Mouse (Mus musculus) kidney, adult 18-20 months (tissue): ENCODE measurements around the gene Pibf1.

Experiments used
- DNase-seq: peaks from one replicate; pipeline ENCODE4 v3.0.0; 2021

Pibf1 gene

DNA sequence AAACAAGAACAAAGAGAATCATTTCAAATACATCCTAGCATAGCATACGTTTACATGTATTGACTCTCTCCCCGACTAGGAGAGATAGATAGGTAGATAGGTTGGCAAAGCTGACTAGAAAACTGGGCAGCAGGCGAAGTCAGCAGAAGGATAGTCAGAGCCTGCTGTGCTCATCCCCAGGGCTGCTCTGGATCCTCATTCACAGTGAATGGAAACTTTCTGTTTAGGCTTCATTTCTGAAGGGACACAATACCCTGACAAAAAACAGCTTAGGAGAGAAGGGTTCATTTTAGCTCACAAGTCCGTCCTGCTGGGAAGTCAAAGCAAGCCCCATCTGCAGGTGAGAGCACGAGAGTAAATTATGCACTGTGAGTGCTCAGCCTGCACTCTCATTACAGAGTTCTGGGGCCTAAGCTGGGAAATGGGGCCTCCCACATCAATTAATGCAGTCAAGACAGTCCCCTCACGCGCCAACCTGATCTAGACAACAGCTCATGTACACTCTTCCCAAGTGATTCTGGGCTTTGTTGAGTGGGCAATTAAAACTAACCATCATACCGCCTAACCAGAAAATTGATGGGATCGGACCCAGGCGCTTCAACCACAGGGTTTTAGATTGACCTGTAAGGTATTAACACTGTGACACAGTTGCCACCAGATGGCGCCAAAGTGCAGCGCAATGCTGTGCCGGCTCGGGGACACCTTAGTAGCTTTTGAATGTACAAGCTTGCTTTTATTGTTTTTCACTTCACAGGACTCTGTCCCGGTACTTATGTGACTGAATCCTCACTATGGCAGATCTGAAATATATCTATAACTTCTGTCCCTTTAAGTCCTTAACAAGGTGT, 42.8 kb downstream of the Pibf1 start:
- peak; percentile 78 for DNase-seq

DNA sequence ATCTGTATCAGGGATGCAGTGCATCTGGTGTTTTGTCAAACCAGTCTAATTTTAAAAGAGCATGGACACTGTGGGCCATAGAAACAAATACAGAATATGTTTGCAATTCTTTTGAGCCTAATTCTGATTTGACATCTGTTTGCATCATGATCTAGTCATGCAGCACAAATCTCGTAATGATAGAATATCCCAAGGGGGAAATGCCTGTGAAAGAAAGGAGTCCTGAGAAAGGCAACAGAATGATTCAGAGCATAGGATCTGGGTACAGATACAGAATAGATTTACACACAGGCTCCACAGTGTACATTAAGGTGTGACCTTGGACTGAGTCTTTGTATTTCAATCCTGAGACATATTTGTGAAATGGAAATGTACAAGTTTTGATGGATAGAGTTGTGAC, 47.6 kb downstream of the Pibf1 start:
- no peak for DNase-seq

DNA sequence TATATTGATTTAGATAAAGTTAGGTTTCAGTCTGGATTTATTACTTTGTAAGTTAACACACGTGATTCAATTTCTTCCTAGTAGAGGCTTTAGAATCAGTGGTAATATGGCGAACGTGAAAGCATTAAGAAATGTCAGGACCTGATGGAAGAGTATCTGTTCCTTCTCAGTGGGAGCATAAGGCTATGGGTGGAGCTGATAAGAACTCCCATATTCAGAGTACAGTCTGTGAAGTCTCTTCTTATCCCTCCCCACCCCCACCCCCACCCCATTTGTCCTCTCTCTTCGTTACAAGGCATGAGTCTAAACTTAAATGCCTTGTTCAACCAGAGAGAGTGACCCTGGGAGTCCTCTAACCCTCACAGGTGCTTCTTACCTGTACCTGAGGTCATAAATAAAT, 53.5 kb downstream of the Pibf1 start:
- no peak for DNase-seq

- DNase-seq: no peak
Observed at GRCm38 (mm10) chr14:99159940-99160339, 60.7 kb downstream of the Pibf1 start.

GRCm38 (mm10) chr14:99163051-99163450, 63.8 kb downstream of the Pibf1 start:
- no peak for DNase-seq

GRCm38 (mm10) chr14:99174138-99174745, 75.0 kb downstream of the Pibf1 start:
- no peak for DNase-seq

DNA sequence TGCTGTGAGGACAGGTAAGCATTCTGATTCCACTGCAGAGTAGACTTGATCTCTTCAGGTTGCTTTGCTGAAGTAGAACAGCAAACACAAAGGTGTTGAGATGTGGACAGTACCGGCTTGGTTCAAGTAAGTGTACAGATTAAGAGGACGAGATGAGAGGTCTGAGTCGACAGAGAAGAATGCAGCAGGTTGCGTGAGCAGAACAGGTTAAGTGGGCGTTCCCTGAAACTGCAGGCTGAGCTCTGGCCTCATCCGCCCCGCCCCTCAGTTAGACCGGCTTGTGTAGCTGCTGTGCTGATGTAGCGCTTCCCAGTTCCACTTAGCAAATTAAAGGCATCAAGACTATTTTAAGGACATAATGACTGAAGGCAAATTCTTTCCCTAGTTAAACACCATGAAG, 77.3 kb downstream of the Pibf1 start:
- no peak for DNase-seq

DNA sequence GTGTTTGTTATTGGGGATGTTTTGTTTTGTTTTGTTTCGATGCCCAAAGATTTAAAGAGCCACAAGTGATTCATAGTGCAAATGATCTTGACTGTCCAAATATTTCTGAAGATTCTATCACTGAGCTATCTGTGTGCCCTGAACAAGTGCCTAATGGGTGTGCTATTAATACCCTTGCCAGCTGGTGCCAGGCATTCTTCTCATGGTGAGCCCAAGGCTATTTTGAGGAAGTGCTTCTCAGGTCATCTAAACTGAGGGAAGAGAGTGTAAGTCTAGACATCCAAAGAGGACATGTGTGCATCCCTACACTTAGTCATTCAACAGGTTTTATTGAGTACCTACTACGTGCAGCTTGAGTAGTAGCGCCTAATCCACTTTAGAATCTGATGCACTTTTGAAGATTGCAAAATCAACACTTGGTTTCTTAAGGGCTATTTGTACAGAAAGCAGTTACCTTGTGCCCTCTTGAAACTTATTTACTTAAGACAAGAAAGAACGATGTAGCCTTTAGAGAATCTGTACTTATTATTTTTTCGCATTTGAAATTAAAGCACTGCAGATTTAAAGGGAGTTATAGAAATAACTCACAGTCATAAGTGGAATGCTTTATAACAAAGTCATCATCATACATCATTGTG, 91.0 kb downstream of the Pibf1 start:
- no peak for DNase-seq

DNA sequence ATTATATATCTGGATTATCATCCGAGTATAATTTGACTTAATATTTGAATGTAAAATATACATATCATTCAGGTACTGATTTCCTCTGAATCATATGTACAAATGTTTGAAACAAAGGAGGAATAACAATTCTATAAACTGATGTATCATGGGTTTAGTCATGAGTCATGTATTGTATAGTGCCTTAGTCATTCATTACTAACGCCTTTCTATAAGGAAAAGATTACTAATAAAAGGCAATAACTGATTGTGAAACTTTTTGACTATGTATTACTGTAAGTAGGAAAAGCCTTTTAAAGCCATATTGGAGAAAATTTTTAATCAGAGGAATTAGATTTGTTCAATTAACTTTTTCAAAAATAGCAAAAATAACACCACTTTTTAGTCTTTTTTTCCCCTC, 106.6 kb downstream of the Pibf1 start:
- no peak for DNase-seq

GRCm38 (mm10) chr14:99206591-99206990, 107.4 kb downstream of the Pibf1 start:
- no peak for DNase-seq

- DNase-seq: no peak
Observed at GRCm38 (mm10) chr14:99210431-99210830, 111.2 kb downstream of the Pibf1 start.

GRCm38 (mm10) chr14:99218396-99219012, 119.3 kb downstream of the Pibf1 start:
- DNase-seq: no peak

DNA sequence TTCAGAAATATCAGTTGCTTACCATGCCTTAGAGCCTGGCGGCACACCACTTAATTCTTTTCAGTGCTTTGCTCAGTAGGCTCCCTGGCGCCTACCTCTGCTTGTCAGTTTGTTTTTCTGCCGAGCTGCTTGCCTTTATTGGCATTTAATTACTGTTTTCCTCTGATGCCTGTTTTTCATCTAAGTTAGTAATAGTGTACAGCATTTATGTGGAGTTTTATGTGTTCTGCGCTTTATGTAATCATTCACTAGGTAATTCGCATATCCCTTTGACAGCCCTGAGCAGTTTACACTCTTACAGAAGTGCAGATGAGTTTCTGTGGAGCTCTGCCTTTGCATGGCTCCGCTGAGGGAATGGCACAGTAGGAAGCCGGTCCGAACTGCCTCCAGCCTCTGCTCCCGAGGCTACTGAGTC, 120.5 kb downstream of the Pibf1 start:
- DNase-seq: no peak

DNA sequence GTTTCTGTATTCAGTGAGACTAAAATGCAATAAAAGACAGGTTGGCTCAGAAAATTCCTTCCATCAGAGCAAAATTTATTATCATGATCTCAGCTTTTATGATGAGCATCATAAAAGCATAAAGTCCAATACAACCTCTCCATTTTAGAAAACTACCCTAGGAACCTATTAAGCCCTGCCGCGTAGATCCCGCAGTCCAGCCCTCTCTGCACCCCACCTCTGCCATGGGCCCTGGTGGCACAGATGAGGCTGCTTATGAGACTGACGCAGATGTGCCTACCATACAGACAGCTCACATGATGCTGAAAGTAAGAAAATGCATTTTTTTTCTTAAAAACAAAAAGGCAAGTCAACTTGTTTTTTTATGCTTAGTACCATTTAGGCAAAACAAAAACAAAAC, 126.7 kb downstream of the Pibf1 start:
- no peak for DNase-seq

GRCm38 (mm10) chr14:99229071-99229780, 130.0 kb downstream of the Pibf1 start:
- DNase-seq: no peak

GRCm38 (mm10) chr14:99233056-99233455, 133.8 kb downstream of the Pibf1 start:
- DNase-seq: no peak

GRCm38 (mm10) chr14:99237115-99237514, 137.9 kb downstream of the Pibf1 start:
- no peak for DNase-seq

DNA sequence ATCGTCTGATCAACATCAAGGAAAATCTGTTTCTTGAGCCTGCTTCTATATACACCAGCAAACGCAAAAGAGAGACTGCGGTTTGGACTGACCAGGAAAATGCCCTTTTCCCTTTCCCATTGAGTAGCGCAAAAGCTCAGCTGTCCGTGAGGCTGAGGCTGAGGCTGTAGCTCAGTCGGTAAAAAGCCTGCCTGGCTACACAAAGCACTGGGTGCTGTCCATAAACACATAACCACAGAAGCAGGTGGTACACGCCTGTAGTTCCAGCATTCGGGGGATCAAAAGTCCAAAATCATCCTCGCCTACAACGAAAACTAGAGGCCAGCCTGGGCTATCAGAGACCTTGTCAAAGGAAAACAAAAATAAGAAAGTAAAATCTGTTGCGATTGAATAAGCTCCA, 141.3 kb downstream of the Pibf1 start:
- DNase-seq: no peak

GRCm38 (mm10) chr14:99244508-99244907, 145.3 kb downstream of the Pibf1 start:
- no peak for DNase-seq

DNA sequence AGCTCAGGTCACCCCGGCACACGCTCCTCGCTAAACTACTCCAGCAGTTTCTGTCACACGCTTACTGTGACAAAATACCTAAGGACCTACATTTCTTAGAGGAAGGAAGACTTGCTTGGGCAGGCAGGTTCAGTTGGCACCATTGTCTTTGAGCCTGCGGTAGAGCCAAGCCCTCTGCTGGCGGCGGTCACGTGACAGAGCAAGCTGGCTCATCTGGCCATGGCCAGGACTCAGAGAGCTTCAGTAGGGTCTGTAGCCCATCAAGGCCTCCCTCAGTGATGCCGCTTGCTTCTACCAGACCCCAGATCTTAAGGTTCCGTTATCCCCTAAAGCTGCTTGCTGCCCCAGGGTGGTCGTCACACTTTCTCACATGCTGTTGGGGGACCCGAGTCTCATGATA, 162.8 kb downstream of the Pibf1 start:
- no peak for DNase-seq

GRCm38 (mm10) chr14:99263816-99264215, 164.6 kb downstream of the Pibf1 start:
- no peak for DNase-seq

GRCm38 (mm10) chr14:99265791-99266190, 166.6 kb downstream of the Pibf1 start:
- no peak for DNase-seq

DNA sequence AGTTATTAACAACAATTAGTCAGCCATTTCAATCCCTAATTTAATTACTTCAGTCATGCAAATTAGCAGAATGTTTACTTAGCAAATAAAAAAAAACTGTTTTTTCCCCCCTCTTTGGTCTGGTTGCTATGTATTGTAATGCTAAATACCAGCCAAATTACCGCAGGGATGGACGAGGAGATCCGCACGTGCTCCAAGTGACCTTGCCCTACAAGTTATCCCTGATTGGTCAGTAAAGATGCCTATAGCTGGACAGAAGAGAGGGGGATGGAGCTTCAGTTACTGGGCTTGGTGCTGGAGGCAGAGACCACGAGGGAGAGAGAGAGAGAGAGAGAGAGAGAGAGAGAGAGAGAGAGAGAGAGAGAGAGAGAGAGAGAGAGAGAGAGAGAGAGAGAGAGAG, 167.5 kb downstream of the Pibf1 start:
- no peak for DNase-seq
